Mouse (Mus musculus) regulatory T cell (primary cell): ENCODE measurements at regions not wholly inside any gene's neighbourhood (a gene's known extent, or its start where the extent isn't known, plus 50 kb on each side); places are given as distances from the start of the nearest gene placed in this dataset.
"Not testable (repeated sequence)": the region's sequence is repeated elsewhere in the genome, so short reads cannot be mapped to it uniquely, and the experiment has no call there.

ENCODE experiments used
- in situ Hi-C: fragments of 300-600 bp; cut with MboI, MseI; formaldehyde crosslinking; loops from one replicate; pipeline ENCODE4 v1.15.1; 2025; ENCODE audit warnings: high pct_unique_total_duplicates

DNA sequence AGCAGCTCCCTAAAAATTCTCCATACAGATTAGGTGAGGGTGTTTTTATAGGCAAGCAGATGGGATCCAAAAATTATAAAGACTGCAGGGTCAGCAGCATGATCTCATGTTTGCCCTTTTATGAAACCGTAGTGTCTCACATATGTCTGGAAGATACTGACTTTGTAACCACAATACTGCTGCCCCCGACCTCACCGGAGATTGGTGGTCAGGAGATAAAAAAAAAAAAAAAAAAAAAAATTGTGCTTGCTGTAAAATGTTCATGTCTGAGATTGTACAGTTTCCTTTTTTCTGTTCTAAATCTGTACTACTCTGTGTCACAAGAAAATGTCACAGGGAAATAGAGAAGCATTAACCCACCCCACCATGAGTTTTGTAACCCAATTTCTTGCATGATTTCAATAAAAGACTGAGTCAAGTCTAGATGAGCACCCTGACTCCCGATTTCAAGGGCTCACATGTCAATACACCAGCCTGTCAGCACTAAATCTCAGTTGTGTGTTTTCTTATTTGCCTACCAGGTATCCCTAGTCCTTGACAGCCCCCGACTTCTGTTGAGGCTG lies 169.5 kb upstream of the Ipo5 start:
- in situ Hi-C loops: no loop called here

DNA sequence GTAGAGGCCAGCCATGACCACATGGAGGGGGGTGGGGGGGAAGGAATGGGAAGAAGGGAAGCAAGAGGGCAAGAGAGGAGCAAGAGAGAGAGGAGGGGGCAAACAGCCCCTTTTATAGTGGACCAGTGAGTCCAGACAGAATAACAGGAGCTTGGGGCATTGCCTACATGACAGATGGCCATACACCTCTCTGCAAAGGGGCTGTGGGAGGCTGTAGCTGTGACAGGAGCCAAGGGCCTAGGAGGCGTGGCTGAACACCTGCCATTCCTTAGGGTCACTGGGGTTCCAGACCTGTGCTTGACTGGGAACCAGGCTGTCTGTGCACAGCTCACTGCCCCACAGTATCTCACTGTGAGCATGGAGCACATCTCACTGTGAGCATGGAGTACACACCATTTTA lies 157.0 kb upstream of the Ipo5 start:
- in situ Hi-C loops: no loop called here

GRCm38 (mm10) chr14:120755389-120755788 lies 155.6 kb upstream of the Ipo5 start:
- in situ Hi-C loops: no loop called here

DNA sequence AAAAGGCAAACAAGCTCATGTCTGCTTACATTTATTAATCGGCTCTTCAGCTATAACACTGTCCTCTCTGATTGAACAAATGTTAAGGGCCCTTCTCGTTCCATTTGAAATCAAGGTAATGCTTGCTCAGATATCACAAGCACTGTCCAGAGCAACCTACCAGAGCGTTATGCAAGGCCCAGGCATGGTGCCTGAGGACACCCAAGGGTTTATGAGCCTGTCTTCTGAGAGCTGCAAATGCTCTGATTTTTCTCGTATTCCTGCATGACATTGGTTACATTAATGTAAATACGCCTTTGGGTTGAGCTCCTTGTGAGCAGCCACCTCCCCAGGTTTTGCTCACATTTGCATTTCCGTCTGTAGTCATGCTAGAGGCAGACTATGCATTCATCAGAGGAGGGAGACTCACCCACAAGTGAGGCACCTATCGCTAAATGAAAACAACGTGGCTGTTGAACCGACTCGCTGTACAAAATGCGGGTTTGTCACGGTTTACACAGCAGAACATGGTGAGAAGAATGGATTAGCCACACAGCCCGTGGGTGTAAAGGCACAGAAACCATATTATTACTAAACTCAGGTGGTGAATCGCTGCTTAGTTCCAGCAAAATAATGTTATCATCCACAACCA lies 152.7 kb upstream of the Ipo5 start:
- in situ Hi-C loops: no loop called here

DNA sequence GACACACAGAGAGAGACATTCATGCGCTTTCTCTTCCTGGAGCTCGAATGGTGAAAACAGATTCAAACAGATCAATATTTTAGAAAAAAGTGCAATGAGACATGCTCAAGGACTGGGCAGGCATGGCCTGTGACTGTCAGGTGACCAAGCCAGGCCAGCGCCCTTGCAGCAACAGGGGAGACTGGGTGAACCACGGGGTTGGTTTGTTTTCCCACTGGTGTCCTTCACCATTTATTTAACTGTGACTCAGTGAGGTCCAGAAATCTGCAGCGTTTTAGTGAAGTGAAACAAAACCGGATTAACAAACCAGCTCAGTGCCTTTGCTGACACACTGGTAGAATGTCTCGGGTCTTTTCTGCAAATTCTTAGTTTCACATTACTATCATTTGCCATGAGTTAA lies 148.9 kb upstream of the Ipo5 start:
- in situ Hi-C loops: no loop called here

GRCm38 (mm10) chr14:120762733-120763132 lies 148.3 kb upstream of the Ipo5 start:
- in situ Hi-C loops: no loop called here

DNA sequence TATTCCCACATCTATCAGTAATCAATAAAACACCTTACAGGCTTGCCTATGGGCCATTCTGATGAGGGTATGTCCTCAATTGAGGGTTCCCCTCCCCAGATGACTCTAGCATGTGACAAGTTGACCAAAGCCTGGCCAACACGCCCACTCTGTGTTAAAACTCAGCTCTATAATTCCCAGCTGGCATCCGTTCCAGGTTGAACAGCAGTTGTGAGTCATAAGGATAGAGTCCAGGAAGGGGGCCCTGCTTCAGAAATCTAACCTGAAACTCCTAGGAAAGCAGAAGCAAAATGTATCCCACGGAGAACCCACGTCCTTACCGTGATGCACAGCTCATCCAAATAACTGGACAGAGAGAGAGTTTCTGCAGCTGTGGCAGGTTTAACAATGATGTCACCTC lies 147.2 kb upstream of the Ipo5 start:
- in situ Hi-C loops: no loop called here

DNA sequence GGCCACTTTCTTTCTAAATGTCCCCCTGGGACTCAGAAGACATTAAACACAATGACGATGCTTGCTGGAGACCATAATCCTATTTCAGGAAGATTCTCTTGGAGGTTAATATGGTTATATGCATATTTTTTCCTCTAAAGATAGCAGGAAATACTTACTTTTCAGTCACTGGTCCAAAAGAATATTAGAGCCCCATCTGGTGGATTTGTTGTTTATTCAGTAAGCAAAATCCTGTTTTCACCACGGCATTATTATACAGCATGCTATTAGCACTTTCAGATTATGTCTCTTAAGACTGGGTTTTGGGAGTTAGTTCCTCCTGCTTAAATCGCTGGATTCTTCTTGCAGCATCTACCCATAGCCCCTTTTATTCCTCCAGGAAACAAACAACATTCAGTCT lies 146.6 kb upstream of the Ipo5 start:
- in situ Hi-C loops: no loop called here

DNA sequence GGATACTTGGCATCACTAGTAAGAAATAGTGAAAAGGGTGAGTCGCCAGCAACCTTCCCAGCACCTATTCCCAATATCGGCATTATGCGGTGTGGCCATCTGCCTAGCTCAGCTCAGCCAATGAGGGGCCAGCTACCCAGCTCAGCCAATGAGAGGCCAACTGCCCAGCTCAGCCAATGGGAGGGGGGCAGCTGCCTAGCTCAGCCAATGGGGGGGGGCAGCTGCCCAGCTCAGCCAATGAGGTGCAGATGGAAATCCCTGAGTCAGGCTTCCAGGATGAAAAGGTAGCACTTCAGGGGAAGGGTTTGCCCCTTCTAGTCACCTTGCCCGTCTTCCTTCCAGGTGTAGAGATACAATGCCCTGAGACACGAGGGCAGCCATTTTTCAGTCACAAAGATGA lies 144.6 kb upstream of the Ipo5 start:
- in situ Hi-C loops: no loop called here

DNA sequence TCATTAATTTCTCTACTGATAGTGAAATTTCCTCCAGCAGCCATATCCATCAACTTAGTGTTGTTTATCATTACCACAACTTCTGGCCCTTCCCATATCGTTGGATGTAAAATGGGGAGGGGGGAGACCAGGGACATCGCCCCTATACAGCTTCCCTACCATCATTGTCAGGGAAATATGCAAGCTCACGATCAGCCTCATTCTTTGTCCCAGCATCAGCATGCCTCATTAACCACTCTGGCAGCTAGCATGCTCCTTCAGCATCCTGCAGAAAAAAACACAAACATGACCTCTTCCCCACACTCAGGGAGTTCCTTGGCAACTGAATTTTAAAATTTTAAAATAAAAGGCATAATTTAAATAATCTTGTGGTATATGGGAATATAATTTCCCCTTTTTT lies 140.4 kb upstream of the Ipo5 start:
- in situ Hi-C loops: no loop called here

DNA sequence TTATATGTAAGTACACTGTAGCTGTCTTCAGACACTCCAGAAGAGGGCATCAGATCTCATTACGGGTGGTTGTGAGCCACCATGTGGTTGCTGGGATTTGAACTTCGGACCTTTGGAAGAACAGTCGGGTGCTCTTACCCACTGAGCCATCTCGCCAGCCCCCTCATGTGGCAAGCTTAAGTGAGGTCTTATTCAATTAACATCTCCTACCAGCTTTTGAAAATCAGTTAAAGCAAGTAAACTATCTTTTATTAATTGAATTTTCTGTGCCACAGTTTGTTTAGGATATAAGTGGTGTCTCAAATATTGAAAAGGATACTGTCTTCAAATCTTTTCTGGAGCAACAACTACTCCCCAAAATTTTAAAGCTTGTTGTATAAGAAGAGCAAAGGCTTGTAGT lies 138.0 kb upstream of the Ipo5 start:
- in situ Hi-C loops: not testable (repeated sequence)

GRCm38 (mm10) chr14:120791828-120792554 lies 119.0 kb upstream of the Ipo5 start:
- in situ Hi-C loops: no loop called here

GRCm38 (mm10) chr14:120797916-120798490 lies 113.0 kb upstream of the Ipo5 start:
- in situ Hi-C loops: no loop called here

DNA sequence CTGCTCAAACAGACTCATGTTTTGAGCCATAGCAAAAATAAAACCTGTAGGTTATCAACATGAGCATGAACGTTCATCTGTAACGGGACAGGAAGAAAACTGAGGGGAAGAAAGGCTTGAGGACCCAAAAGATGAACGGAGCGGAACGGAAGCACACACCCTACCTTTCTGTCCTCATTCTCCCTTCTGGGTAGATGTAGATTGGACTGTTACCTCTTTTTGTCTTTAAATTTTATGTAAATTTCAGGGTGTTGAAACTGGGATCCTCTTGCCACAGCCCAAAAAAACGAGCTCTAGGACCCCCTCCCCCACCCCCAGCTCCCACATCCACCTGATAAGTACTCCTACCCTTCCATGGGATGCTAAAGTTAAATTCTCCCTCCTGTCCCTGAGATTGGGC lies 107.8 kb upstream of the Ipo5 start:
- in situ Hi-C loops: no loop called here

GRCm38 (mm10) chr14:120803739-120804138 lies 107.3 kb upstream of the Ipo5 start:
- in situ Hi-C loops: no loop called here

DNA sequence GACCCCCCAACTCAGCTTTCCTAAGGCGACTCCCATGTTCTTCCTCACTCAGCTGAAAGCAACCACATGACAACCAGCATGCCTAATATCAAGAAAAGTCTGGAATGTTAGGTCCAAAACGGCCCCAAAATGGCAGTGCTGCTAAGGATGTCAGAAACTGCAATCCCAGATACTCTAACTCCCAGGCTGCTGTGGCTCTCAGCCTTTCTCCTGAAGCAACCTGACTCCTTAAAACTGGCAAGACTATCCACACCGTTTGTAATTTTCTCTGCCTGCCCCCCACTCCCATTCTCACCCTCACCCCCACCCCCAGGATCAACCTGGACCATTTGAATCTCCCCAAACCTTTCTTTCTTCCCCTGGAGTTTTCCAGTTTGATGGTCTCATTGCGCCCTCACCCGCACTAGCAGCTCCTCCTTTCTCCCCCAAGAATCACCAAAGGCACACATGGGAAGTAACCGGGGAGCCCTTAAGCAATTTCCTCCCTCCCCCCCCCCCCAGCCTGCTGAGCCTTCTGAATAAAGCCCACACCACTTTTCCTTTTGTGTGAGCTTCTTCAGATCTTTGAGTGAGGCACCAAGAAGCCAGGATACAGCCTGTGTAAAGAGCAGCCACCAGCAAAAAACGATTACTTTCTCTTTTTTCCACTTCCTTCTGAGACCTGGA lies 106.7 kb upstream of the Ipo5 start:
- in situ Hi-C loops: no loop called here

- in situ Hi-C loops: no loop called here
Measured at GRCm38 (mm10) chr14:120805137-120805536, 105.9 kb upstream of the Ipo5 start.

GRCm38 (mm10) chr14:120805816-120806552 lies 105.0 kb upstream of the Ipo5 start:
- in situ Hi-C loops: not testable (repeated sequence)

DNA sequence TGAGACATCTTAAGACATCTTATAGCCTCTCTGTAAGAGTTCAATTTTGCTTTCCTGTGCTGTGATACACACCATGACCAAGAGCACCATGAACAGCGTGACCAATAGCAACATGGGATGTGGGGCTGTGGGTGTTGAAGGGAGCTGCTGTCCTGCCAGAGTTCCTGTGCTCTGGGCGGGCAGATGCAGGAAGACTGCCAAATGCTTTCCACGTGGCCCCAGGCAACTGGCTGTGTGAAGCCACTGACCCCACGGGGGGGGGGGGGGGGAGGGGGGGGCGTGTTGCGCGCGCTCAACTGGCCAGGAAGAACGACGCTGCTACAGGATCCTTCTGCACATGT lies 104.5 kb upstream of the Ipo5 start:
- in situ Hi-C loops: no loop called here

- in situ Hi-C loops: no loop called here
Measured at GRCm38 (mm10) chr14:120809321-120809720, 101.7 kb upstream of the Ipo5 start.

DNA sequence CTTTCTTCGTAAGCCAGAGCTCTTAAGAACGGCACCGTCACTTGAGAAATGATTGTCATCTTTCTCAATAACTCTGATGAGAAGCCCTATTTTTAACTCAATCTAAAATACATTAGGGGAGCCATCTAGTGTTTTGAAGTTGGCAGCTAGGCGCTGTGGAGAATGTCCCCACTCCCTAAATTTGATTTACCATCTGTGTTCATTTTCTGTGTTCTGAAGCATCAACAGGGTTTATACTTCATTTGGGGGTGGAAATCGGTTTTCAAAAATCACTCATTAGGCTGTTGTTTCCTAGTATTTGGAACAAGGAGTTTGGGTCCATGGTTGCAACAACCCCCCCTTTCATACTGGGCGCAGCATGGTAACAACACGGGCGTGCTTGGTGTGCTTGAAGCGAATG lies 97.1 kb upstream of the Ipo5 start:
- in situ Hi-C loops: no loop called here

- in situ Hi-C loops: not testable (repeated sequence)
Measured at GRCm38 (mm10) chr14:120815126-120815525, 95.9 kb upstream of the Ipo5 start.
